26 mouse cellular contexts compared by ENCODE assay signal in the genomic region with DNA sequence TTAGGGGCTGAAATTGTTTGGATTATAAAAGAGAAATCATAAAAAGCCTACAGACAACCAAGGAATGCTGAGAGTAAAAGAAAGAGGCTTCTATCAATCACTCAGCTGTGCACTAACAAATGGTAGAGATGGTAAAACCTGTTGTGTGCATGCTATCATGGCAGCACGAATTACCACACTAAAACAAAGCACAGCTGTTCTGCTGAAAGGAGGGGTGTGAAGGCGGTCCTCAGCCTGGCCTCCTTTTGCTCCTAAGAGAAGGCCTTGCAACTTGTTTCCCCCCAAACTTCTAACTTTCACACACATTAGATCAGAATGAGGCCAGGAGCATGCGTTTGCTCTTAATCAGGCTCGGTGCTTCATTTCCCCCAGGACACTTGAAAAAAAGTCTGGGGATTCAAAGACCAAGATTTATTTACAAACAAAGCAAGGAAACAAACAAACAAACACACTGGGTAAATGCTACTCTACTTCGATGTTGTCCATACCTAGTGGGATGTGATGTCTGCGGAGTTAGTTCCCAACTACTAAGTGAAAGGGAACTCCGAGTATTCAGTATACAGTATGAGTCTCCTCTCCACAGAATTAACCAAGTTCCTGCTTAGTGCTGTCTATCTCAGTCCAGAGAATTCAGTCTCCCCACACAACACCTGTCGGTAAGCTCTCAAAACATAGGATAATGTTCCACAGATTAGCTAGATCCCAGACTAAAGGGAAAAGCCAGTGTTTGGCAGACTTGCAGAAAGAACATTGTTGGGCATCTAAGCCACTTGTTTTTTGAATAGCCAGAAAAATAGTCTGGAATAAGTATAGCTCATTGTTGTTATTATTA.
DNase-seq lines count a peak whose midpoint lies in the region; ATAC-seq and TF ChIP-seq lines count a peak whose summit lies in the region.
"Had no signal": no experiment of that assay in that cellular context is flagged by ENCODE, and none has a peak within 500 bp of the region (broad histone marks: within the 10 kb centered on the region; RNA-seq: fewer than 3 reads in every experiment).

No protein-coding gene starts in this region.

- peak; percentile 54 for DNase-seq in embryonic facial prominence, embryonic 14.5 days (ENCODE audit: low spot score)
- DNase-seq in embryonic facial prominence, embryonic 10.5 days (ENCODE audit: low spot score): no peak
- no peak for DNase-seq in layer of hippocampus, adult 2 months (ENCODE audit: low spot score in 2 of 2)
- DNase-seq in layer of hippocampus, adult 18-20 months (ENCODE audit: low spot score in 2 of 2): no peak
- DNase-seq in right cerebral cortex, adult 18-20 months: no peak
- DNase-seq: adrenal gland, adult 2 months; adrenal gland, postnatal 25 days; cerebellum, adult 11-12 months; cerebellum, adult 8-10 months; cerebellum, postnatal 10 days; cerebellum, postnatal 36 days; embryo, embryonic 11 days; forebrain, postnatal 0 days; gastrocnemius, postnatal 10 days; gastrocnemius, postnatal 36 days; heart, postnatal 10 days; heart, postnatal 36 days had no signal

- peaks cover 26% of the 10 kb centered on the region for H3K4me1 ChIP-seq in embryonic facial prominence, embryonic 14.5 days (ENCODE audit: control insufficient read depth, insufficient read depth, low read length)
- H3K4me1 ChIP-seq in embryonic facial prominence, embryonic 10.5 days: peaks cover 24% of the 10 kb centered on the region
- H3K4me1 ChIP-seq in ES-Bruce4 (ENCODE audit: control insufficient read depth, insufficient read depth, low read length): peaks cover 13% of the 10 kb centered on the region

- no peaks in the 10 kb centered on the region for H3K79me2 ChIP-seq in myocyte (ENCODE audit: control insufficient read depth, insufficient read depth)

- no peak for TF ChIP-seq CTCF in layer of hippocampus, adult 2 months (conservative IDR thresholded peaks at IDR 0.05)
- no peak for TF ChIP-seq CTCF in ES-Bruce4 (IDR thresholded peaks at IDR 0.05; ENCODE audit: low read depth, low read length)

- no peak overlapping the region for H3K4me2 ChIP-seq in embryonic facial prominence, embryonic 14.5 days (ENCODE audit: low read depth, low read length)
- H3K4me2 ChIP-seq in myocyte (ENCODE audit: low read depth): no peak overlapping the region
- H3K4me2 ChIP-seq: embryonic facial prominence, embryonic 15.5 days; heart, embryonic 12.5 days; heart, embryonic 15.5 days; hindbrain, embryonic 13.5 days had no signal

- no peaks in the 10 kb centered on the region for H3K9me3 ChIP-seq in embryonic facial prominence, embryonic 14.5 days (ENCODE audit: control insufficient read depth, low read length)
- no peaks in the 10 kb centered on the region for H3K9me3 ChIP-seq in embryonic facial prominence, embryonic 10.5 days
- H3K9me3 ChIP-seq in ES-Bruce4 (replicated peaks; ENCODE audit: control insufficient read depth, insufficient read depth, low read length, poor library complexity, severe bottlenecking): no peaks in the 10 kb centered on the region
- H3K9me3 ChIP-seq: embryonic facial prominence, embryonic 15.5 days; heart, embryonic 12.5 days; heart, embryonic 15.5 days; hindbrain, embryonic 10.5 days; hindbrain, embryonic 13.5 days had no signal

- no peaks in the 10 kb centered on the region for H3K27me3 ChIP-seq in embryonic facial prominence, embryonic 14.5 days (replicated peaks; ENCODE audit: control insufficient read depth, insufficient read depth, low read length)
- no peaks in the 10 kb centered on the region for H3K27me3 ChIP-seq in embryonic facial prominence, embryonic 10.5 days (replicated peaks; ENCODE audit: low read depth, poor library complexity, severe bottlenecking)
- H3K27me3 ChIP-seq in ES-Bruce4 (ENCODE audit: control insufficient read depth, insufficient read depth, low read length, poor library complexity, severe bottlenecking): no peaks in the 10 kb centered on the region
- H3K27me3 ChIP-seq in myocyte (ENCODE audit: control insufficient read depth, insufficient read depth, insufficient read length): no peaks in the 10 kb centered on the region
- H3K27me3 ChIP-seq: embryonic facial prominence, embryonic 15.5 days; heart, embryonic 12.5 days; heart, embryonic 15.5 days; hindbrain, embryonic 13.5 days had no signal

- ATAC-seq in embryonic facial prominence, embryonic 14.5 days (ENCODE audit: low read depth): peak; percentile 65
- ATAC-seq: forebrain, embryonic 14.5 days; forebrain, postnatal 0 days; hindbrain, embryonic 16.5 days had no signal

- H3ac ChIP-seq in myocyte (ENCODE audit: control insufficient read depth, insufficient read length): no peak overlapping the region

- peaks cover 14% of the 10 kb centered on the region; the same call in 1 of the 2 replicates for H3K36me3 ChIP-seq in embryonic facial prominence, embryonic 14.5 days (ENCODE audit: control insufficient read depth, insufficient read depth, low read length)
- peaks cover 31% of the 10 kb centered on the region for H3K36me3 ChIP-seq in embryonic facial prominence, embryonic 10.5 days (replicated peaks)
- H3K36me3 ChIP-seq in ES-Bruce4 (ENCODE audit: control insufficient read depth, insufficient read depth, low read length, poor library complexity, severe bottlenecking) (peaks cover 2% of the 10 kb centered on the region; the same call in 1 of the 2 replicates), myocyte (ENCODE audit: control insufficient read depth, insufficient read depth) (no peaks in the 10 kb centered on the region)
- H3K36me3 ChIP-seq: embryonic facial prominence, embryonic 15.5 days; heart, embryonic 15.5 days; hindbrain, embryonic 13.5 days had no signal

- no peak overlapping the region for H3K9ac ChIP-seq in embryonic facial prominence, embryonic 14.5 days (ENCODE audit: low read depth, low read length)
- H3K9ac ChIP-seq in ES-Bruce4 (ENCODE audit: low read depth, poor library complexity, severe bottlenecking): no peak overlapping the region; the same call in 1 of the 2 replicates
- H3K9ac ChIP-seq: embryonic facial prominence, embryonic 15.5 days; forebrain, postnatal 0 days; heart, embryonic 12.5 days; heart, embryonic 15.5 days; hindbrain, embryonic 13.5 days had no signal

- H3K4me3 ChIP-seq in embryonic facial prominence, embryonic 14.5 days (ENCODE audit: low read depth, low read length): no peak overlapping the region
- H3K4me3 ChIP-seq in embryonic facial prominence, embryonic 10.5 days: no peak overlapping the region
- H3K4me3 ChIP-seq in layer of hippocampus, adult 2 months: no peak overlapping the region
- H3K4me3 ChIP-seq in ES-Bruce4 (ENCODE audit: low read depth, low read length) (no peak overlapping the region), myocyte (no peak overlapping the region)
- H3K4me3 ChIP-seq: embryonic facial prominence, embryonic 15.5 days; heart, embryonic 12.5 days; heart, embryonic 15.5 days; hindbrain, embryonic 10.5 days; hindbrain, embryonic 13.5 days had no signal

- 79% methylated on average over 8 of the region's 8 CpGs for WGBS in embryonic facial prominence, embryonic 14.5 days
- 87% methylated on average over 8 of the region's 8 CpGs for WGBS in embryonic facial prominence, embryonic 10.5 days

- H3K27ac ChIP-seq in embryonic facial prominence, embryonic 14.5 days (replicated peaks; ENCODE audit: low read depth, low read length): no peak overlapping the region; the same call in 1 of the 2 replicates
- H3K27ac ChIP-seq in embryonic facial prominence, embryonic 10.5 days (replicated peaks): no peak overlapping the region
- H3K27ac ChIP-seq in layer of hippocampus, adult 2 months: peak overlapping the region; percentile 19; the same call in 1 of the 2 replicates
- 0 out of 2 replicates have a peak overlapping the region, but pooled peaks have one; percentile 24 for H3K27ac ChIP-seq in ES-Bruce4 (ENCODE audit: insufficient read depth, low read length)
- H3K27ac ChIP-seq: embryonic facial prominence, embryonic 15.5 days; heart, embryonic 15.5 days; hindbrain, embryonic 10.5 days; hindbrain, embryonic 13.5 days had no signal

- TF ChIP-seq POLR2A in ES-Bruce4 (IDR thresholded peaks at IDR 0.05; ENCODE audit: insufficient read depth, low read length) (no peak), myocyte (IDR thresholded peaks at IDR 0.05; ENCODE audit: insufficient read length, low read depth) (no peak)

- no peak for TF ChIP-seq EP300 in ES-Bruce4 (IDR thresholded peaks at IDR 0.05; ENCODE audit: insufficient read depth, low read depth, low read length)

TF ChIP-seq in myocyte, 11 proteins besides CTCF, POLR2A, EP300 and RAD21:
- TF ChIP-seq CEBPB (IDR thresholded peaks at IDR 0.05; ENCODE audit: insufficient read depth, poor library complexity, severe bottlenecking): no peak
- no peak for TF ChIP-seq TCF12 (IDR thresholded peaks at IDR 0.05; ENCODE audit: insufficient read depth, poor library complexity, severe bottlenecking)
- peak in 2 of 3 experiments; percentile 75 to 85 for TF ChIP-seq MYOD1 (IDR thresholded peaks at IDR 0.05; ENCODE audit: control insufficient read depth in 1 of 3, insufficient read length in 2 of 3, low read depth in 2 of 3)
- TF ChIP-seq MYOG (IDR thresholded peaks at IDR 0.05; ENCODE audit: control insufficient read depth in 1 of 3, insufficient read depth in 1 of 3, insufficient read length in 2 of 3, low read depth in 2 of 3): peak in 2 of 3 experiments; percentile 5 to 81

Comparison
In these comparisons a context has a peak if more than half of its experiments do, and no peak if none do; other contexts are left out.
1. H3K27ac ChIP-seq: peak in layer of hippocampus, adult 2 months (single experiment) and ES-Bruce4 (single experiment); none in embryonic facial prominence, embryonic 14.5 days (single experiment) and embryonic facial prominence, embryonic 10.5 days (single experiment).